Mouse (Mus musculus) gastrocnemius, adult 18-20 months (tissue): Measurements from ENCODE around the gene Bloc1s4. TPM values are rescaled to one million over a fixed set of nuclear protein-coding genes. Genes with fewer than 3 reads are reported as not detected.

Source experiments
- DNase-seq: peaks from one replicate; pipeline ENCODE4 v3.0.0; 2021; ENCODE audit warnings: low spot score
- total RNA-seq, 2 experiments: library from RNA; stranded (reverse); gene quantifications; 2 replicates each; pipeline ENCODE4 v1.2.3; 2021

Bloc1s4 gene
- total RNA-seq, 2 experiments from 2014 or later = 9.4 to 10.1 TPM

GRCm38 (mm10) chr5:36719601-36720000 is 28.8 kb downstream of the Bloc1s4 start:
- DNase-seq = no peak

DNA sequence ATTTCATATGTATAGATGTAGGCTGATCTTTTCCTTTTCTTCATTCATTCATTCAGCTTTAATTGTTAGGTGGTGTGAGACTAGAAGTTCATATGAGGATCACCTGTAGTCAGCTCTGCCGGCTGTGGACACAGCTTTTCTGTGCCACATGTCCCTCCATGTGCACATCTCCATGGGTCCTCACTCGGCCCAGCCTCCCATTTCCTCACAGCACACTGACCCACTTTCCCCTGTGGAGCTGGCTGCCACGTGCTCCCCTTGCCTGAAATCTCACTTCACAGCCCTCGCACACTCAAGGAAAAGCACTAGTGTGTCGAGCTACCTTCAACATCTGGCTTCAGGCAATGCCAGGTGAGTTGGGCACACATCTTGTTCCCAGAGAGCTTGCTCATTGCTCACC is 29.3 kb downstream of the Bloc1s4 start:
- no peak for DNase-seq

DNA sequence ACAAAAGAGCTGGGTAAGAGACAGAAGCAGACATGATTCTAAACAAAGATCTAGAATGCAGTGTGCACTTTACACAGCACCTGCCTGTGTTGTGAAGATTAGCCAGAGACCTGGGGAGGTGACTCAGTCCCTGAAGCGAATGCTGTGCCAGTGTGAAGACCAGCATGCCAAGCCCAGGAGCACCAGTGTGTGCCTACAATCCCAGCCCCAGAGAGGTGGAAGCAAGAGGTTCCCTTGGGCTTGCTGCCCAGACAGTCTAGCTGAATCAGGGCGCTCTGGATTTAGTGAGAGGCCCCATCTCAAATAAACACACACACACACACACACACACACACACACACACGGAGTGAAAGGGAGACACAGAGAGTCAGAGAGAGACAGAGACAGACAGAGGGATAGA is 30.6 kb downstream of the Bloc1s4 start:
- no peak for DNase-seq

GRCm38 (mm10) chr5:36716816-36717215 is 31.6 kb downstream of the Bloc1s4 start:
- DNase-seq = no peak

- no peak for DNase-seq
These were observed 33.6 kb downstream of the Bloc1s4 start for GRCm38 (mm10) chr5:36714832-36715231.

DNA sequence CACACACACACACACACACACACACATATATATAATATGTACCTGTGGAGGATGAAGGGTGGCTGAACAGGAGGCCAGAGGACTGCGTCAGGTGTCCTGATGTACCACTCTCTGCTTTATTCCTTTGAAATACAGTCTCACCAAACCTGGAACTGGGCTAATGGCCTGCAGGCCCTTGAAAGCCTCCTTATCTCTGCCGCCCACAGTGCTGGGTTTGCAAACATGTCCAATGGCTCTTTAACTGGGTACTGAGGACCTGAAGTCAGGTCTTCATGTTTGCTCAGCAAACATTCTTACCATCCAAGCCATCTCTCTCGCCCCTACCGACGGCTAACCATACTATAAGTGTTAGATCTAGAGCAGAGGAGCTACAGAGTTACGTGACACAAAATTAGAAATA is 34.8 kb downstream of the Bloc1s4 start:
- DNase-seq = no peak

GRCm38 (mm10) chr5:36712553-36713534 is 35.6 kb downstream of the Bloc1s4 start:
- peak; percentile 95 for DNase-seq

DNA sequence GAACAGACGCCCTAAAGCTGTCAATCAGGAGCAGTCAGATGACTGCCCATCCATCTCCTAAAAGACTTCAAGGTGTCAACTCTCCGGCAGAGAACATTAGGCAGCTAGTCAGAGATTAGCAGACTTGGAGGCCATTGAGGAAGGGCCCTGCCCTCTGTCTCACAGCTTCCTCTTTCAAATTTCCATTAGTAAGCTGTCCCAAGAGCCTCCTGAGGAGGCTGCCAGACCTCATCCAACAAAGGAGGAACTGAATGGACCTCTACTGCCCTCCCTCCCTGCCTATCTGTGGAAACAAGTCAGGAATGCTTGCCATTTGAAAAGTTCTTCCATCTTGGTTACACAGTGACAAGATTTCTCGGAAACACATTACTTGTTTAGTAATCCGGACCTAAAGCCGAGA is 36.6 kb downstream of the Bloc1s4 start:
- no peak for DNase-seq

DNA sequence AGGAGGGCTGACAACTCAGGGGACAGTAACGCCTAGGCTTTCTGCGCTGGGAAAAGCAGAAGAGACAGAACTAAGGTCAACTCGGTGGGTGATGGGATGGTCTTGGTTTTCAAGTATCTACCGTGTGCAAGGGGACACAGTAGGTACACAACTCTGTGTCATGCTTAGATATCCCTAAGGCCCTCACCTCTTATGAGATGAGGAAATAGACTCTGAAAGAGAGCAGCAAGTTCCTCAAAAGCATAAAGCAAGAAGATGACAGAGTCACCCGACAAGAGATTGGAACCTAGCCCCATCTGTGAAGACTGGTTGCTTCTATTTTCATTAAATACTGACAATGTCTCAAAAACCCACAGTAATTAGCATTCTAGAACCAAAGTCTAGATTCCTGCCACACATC is 42.7 kb downstream of the Bloc1s4 start:
- no peak for DNase-seq

DNA sequence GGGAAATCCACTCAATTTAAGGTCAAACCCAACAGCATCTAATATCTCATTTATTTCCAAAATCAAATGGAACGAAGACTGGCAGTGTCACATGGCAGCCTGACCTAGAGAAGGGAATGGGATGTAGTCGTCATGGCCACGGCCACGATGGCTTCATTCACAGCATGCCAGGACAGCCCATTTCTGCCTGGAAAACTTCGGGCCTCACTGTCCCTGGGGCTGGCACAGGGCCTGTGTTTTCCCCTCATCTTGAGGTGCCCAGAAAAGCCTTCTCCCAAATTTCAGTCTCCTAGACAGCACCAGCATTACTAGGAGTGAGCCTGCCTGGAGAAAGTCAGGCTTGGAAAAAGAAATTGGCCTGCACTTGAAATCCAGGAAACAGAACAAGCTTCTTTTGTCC is 43.1 kb downstream of the Bloc1s4 start:
- DNase-seq = no peak

DNA sequence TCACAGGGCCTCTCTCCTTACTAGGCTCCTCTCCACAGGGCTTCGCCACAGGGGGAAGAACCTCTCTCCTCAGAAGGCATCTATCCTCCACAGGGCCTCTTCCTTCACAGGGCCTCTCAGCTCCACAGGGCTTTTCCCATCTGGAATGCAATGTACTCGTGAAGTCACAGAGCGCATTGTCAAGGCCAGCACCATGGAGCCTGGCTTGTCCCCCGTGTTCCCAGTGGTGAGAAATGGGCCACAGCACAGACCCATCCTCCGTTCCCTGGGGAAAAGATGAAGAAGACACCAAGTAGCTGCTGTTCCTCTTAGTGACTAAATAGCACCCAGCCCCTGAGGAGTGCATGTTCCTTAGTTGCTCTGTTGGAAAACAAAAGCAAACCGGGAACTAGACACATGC is 43.8 kb downstream of the Bloc1s4 start:
- DNase-seq = no peak

- DNase-seq = no peak
These were observed 47.4 kb downstream of the Bloc1s4 start for GRCm38 (mm10) chr5:36700939-36701620.

GRCm38 (mm10) chr5:36698689-36699088 is 49.8 kb downstream of the Bloc1s4 start:
- no peak for DNase-seq

- DNase-seq = no peak
These were observed 50.3 kb downstream of the Bloc1s4 start for GRCm38 (mm10) chr5:36698067-36698670.

Other genes starting within 250 kb of the Bloc1s4 start
- 10 to 100 TPM; 14.5 to 14.6 TPM for gene Tbc1d14, start 155.4 kb downstream of the Bloc1s4 start, total RNA-seq
- 10 to 100 TPM; 88.1 to 91.1 TPM for gene D5Ertd579e, start 52.6 kb downstream of the Bloc1s4 start, total RNA-seq
- 100 to 1,000 TPM; 213 to 228 TPM for gene Mrfap1, start 48.1 kb upstream of the Bloc1s4 start, total RNA-seq
- 1 to 10 TPM; 5.6 to 7.2 TPM for gene Man2b2, start 82.0 kb upstream of the Bloc1s4 start, total RNA-seq
- gene Ppp2r2c, start 119.9 kb upstream of the Bloc1s4 start, total RNA-seq = under 1 TPM; 0.55 to 0.74 TPM
- 10 to 100 TPM; 57.7 to 80.4 TPM for gene Wfs1, start 240.6 kb upstream of the Bloc1s4 start, total RNA-seq